Mouse (Mus musculus) left cerebral cortex, adult 9 months (tissue): Measurements from ENCODE around the gene Glul.

Experiments used
- DNase-seq, 2 experiments: peaks; one replicate each; pipeline ENCODE4 v3.0.0; 2022; ENCODE audit warnings: low spot score in 2 of 2

Gene Glul

GRCm38 (mm10) chr1:153909213-153909962 is 9.6 kb downstream of the Glul start:
- DNase-seq = no peak

- no peak for DNase-seq
Observed at GRCm38 (mm10) chr1:153909963-153910291, 10.2 kb downstream of the Glul start.

- DNase-seq = peak in 1 of 2 experiments; percentile 17
Observed at GRCm38 (mm10) chr1:153910423-153910822, 10.7 kb downstream of the Glul start.

DNA sequence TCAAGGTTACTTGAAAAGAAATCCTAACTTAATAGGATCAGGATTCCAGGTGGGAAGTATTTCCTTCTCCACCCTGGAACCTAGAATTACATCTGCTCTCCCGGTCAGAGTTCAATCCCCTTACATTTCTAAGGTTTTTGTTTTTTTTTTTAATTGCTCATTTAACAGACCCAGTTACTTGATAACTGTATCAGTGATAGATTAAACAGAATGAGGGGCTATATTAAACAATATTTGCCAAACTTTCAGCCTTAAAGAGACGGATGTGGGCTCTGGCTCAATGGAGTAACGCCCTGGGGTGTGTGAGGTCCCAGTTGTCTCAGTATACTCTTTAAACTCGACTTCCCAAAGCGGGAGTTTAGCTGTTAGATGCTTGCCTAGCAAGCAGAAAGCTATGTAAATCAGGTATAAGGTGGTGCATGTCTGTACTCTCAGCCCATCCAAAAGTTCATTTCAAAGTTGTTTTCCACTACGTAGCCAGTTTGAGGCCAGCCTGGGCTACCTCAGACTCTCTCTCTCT is 11.6 kb downstream of the Glul start:
- no peak for DNase-seq

GRCm38 (mm10) chr1:153913869-153914268 is 14.1 kb downstream of the Glul start:
- no peak for DNase-seq

DNA sequence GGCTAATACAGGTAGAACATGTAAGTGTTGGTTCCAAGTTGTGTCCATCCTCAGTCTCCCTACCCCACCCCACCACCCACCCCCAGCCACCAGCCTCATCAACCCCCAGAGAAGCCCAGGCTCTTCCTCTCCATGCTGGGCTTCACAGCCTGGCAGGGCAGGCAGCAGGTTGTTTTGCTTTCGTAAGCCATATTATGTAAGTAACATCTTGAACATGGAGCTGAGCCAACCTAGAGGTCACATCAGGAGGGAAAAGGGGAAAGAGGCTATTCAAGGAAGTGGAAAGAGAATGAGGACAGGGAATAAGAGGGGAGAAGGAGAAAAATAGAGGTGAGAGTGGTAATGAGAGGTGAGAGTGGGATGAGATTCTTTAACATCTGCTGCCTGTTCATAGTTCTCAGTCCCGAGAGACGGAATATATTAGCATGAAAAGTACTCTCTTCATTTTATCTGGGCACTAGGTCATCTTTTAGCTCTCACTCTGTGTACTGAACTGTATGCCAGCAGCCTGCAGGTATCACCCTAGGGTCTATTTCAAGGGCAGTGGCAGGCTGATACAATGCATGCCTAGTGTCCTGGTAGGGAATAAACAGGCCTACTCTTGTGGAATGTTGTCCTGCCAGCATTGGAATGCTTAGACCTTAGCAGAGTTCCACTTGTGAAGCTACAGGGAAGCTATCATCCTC is 18.9 kb downstream of the Glul start:
- DNase-seq = no peak

DNA sequence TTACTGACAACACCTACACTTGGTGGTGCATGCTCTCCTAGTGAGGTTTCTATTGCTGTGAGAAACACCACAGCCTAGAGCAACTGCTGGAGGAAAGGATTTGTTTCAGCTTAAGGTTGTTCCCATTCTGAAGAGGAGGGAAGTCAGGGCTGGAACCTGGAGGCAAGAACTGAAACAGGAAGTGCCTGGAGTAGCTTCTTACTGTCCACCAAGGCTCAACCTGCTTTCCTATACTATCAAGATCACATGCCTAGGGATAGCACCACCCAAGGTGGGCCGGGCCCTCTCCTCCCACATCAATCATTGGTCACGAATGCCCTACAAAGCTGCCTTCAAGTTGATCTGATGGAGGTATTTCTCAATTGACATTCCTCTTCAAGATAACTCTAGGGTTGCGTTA is 21.9 kb downstream of the Glul start:
- no peak for DNase-seq

DNA sequence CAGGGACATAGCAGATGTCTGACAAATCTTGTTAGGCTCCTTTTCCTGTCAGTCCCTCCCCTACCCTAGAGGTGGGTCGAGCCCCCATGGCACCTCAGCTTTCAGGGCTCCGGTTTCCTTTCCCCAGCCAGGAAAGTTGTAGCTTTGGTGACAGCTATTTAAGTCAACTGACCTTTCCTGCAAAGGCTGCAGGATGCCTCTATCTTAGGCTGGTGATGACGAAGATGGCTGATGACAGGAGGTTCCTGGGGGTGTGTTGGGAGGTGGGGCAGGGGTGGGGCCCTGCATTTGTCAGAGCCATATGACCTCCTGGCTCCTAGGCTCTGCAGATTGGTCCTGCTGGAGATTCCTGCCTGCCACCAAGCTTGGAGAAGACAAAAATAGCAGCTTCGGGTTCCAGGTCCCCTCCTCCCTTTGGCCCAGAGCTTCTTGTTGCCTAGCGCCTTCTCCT is 22.9 kb downstream of the Glul start:
- no peak for DNase-seq

DNA sequence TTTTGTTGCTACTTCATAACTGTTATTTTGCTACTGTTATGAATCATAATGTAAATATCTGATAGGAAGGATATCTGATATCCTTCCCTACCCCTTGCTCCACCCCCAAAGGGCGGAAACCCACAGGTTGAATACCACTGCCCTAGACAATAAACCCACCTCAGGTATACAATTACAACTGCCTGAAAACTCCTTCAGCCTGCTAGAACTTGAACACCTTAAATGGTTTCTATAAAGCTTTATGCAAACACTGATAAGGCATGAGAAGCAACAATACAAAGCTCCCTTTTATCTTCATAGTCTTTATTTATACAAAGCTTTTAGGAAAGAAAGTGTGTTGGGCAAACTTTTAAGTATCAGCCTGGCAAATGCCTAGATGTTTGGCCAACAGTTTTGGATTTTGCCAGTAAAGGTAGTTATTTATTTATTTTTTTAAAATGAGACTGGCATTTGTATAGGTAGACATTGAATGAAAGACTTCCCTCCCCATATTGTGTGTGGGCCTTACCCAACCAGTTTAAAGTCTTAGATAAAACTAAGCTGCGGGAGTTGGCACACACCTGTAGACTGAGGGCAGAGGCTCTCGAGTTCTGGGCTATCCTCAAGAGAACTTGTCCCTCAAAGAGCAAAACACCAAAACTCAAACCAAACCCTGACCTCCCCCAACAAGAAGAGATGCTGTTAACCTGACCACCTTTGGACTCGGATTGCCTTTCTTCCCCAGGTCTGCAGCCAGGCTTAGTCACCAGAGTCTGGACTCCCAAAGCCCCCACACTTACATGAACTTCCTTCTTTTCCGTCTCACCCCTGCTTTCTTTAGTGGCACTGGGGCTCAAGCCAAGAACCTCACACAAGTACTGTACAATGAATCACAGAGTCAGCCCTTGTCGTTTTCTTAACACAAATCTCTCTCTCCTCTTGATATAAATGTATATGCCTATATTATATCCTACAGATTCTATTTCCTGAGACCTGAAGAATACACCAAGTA is 24.9 kb downstream of the Glul start:
- no peak for DNase-seq

DNA sequence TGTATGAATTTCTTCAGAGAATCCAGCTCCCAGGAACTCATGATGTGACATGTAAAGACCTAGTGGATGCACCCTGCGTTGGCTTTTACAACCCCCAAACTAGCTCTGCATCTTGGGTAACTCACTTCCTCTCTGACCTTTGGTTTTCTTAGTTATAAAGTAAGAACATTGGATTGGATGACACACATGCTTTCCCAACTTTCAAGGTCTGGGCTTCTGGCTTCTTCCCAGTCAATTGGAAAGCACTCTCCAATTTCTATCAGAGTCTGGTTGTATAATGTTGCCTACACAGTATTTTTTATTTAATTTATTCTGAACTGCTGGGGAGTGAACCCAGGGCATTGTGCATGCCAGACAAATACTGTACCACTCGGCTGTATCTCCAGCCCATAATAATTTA is 30.7 kb downstream of the Glul start:
- no peak for DNase-seq

GRCm38 (mm10) chr1:153933772-153934171 is 34.0 kb downstream of the Glul start:
- no peak for DNase-seq

- DNase-seq = peak in 1 of 2 experiments; percentile 28
Observed at GRCm38 (mm10) chr1:153935844-153936380, 36.2 kb downstream of the Glul start.

DNA sequence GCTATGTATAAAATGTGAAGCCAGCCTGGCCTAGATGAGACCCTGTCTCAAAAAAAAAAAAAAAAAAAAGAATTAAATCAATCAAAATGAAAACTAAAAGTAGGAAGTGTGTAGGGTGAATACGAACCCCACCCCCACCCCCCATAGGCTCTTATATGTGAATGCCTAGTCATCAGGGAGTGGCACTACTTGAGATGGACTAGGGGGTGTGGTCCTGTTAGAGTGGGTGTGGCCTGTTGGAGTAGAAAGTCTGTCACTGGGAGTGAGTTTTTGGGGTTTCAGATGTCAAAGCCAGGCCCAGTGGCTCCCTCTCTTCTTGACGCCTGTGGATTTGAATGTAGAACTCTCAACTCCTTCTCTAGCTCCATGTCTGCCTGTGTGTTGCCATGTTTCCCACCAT is 37.3 kb downstream of the Glul start:
- no peak for DNase-seq

GRCm38 (mm10) chr1:153940986-153941385 is 41.2 kb downstream of the Glul start:
- peak; percentile 32 to 44 for DNase-seq

DNA sequence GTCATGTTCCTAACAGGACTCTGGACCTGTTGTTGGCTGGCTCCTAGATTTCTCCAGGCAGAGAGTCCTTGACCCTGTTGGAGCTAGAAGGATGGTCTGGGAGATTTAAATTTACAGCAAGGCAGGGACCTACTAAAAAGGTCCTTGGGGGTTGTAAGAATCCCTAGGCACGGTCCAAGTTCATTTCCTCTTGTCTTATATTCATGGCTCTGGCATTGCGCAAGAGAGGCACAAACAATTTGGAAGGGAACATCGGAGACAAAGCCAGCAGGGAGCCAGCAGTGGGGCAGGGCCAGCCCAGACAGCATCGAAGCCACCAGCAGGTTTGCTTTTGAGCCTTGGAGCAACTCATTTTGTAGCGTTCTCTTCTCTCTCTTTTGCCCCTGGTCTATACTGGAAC is 45.4 kb downstream of the Glul start:
- no peak for DNase-seq

DNA sequence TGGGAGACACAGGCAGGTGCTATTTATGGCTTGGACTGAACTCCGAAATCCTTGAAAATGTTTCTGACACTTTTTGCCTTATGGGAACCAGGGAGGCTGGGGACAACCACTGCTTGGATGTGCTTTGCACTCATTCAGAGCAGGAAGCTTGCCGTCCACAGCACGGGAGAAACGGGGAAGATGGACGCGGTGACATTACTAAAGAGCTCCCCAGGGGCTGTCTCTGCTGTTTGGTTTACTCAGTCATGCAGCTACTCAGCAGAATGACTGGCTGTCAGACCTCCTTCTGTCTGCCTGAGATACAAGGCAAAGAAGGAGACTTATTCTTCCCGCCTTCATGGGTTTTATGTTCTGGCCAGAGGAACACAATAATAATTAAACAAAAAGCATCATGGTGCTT is 47.2 kb downstream of the Glul start:
- DNase-seq = no peak

- peak in 1 of 2 experiments; percentile 44 for DNase-seq
Observed at GRCm38 (mm10) chr1:153947837-153948236, 48.1 kb downstream of the Glul start.

GRCm38 (mm10) chr1:153953232-153953631 is 53.5 kb downstream of the Glul start:
- DNase-seq = peak in 1 of 2 experiments; percentile 43

GRCm38 (mm10) chr1:153953797-153954196 is 54.1 kb downstream of the Glul start:
- DNase-seq = peak in 1 of 2 experiments; percentile 34

DNA sequence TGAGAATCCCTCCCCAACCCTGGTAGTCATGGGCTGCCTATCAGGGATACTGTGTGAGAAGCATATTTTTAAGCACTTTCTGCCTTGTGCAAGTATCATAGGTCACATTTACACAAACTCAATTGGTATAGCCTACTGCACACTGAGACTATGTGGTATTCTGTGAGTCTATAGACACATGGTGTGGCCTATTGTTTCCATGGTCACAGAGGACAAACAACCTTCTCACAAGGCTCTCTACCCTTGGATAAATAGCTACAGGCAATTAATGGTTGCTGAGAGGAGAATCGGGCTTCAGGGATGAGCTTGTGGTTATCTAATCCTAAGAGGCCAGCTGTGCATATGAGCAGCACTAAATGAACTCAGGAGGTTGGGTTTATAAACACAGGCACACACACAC is 58.1 kb downstream of the Glul start:
- no peak for DNase-seq
